Mouse (Mus musculus) 3T3-L1 (cell line): ENCODE results near the gene Plekho2.

Source experiments
- DNase-seq: peaks from one replicate; pipeline ENCODE4 v3.0.0-alpha.2; 2015; ENCODE audit warnings: low read depth, low spot score

The Plekho2 gene

GRCm38 (mm10) chr9:65586406-65587269 is 6.8 kb upstream of the Plekho2 start, which contains the start of gene Pif1:
TSS of gene Pif1 (plus strand) at chr9:65587160.
- DNase-seq, result peak; percentile 92

- no peak for DNase-seq
Observed at GRCm38 (mm10) chr9:65583045-65583444, 3.2 kb upstream of the Plekho2 start.

GRCm38 (mm10) chr9:65580401-65581256 is 789 bp upstream of the Plekho2 start:
- DNase-seq, result peak; percentile 97

- peak; percentile 55 for DNase-seq
Observed at GRCm38 (mm10) chr9:65578801-65579249, 1.0 kb downstream of the Plekho2 start.

GRCm38 (mm10) chr9:65577511-65578196 is 2.2 kb downstream of the Plekho2 start:
- DNase-seq, result no peak

- DNase-seq, result no peak
Observed at GRCm38 (mm10) chr9:65576861-65577510, 2.9 kb downstream of the Plekho2 start.

- no peak for DNase-seq
Observed at GRCm38 (mm10) chr9:65575393-65576196, 4.2 kb downstream of the Plekho2 start.

GRCm38 (mm10) chr9:65574513-65575392 is 5.1 kb downstream of the Plekho2 start:
- DNase-seq, result no peak

GRCm38 (mm10) chr9:65572837-65573236 is 7.0 kb downstream of the Plekho2 start:
- no peak for DNase-seq

- peak; percentile 93 for DNase-seq
Observed at GRCm38 (mm10) chr9:65569491-65569971, 10.3 kb downstream of the Plekho2 start.

- no peak for DNase-seq
Observed at GRCm38 (mm10) chr9:65568787-65569186, 11.1 kb downstream of the Plekho2 start.

GRCm38 (mm10) chr9:65564698-65565097 is 15.1 kb downstream of the Plekho2 start:
- DNase-seq, result no peak

- no peak for DNase-seq
Observed at GRCm38 (mm10) chr9:65563073-65563472, 16.8 kb downstream of the Plekho2 start.

GRCm38 (mm10) chr9:65562081-65562506 is 17.7 kb downstream of the Plekho2 start:
- peak; percentile 70 for DNase-seq

GRCm38 (mm10) chr9:65561016-65561415 is 18.8 kb downstream of the Plekho2 start:
- DNase-seq, result no peak

GRCm38 (mm10) chr9:65558806-65559205 is 21.0 kb downstream of the Plekho2 start:
- no peak for DNase-seq

GRCm38 (mm10) chr9:65556979-65557378 is 22.9 kb downstream of the Plekho2 start:
- DNase-seq, result no peak

- DNase-seq, result no peak
Observed at GRCm38 (mm10) chr9:65556349-65556748, 23.5 kb downstream of the Plekho2 start.

- DNase-seq, result peak; percentile 54
Observed at GRCm38 (mm10) chr9:65555621-65556020, 24.2 kb downstream of the Plekho2 start.
